Mouse (Mus musculus): ENCODE measurements around the gene Rdh12. TPM values are rescaled to one million over a fixed set of nuclear protein-coding genes. Genes with fewer than 3 reads are reported as not detected.

The Rdh12 gene
- polyA plus RNA-seq (2017; shearing (Covaris generic)), result 12.1 TPM

DNA sequence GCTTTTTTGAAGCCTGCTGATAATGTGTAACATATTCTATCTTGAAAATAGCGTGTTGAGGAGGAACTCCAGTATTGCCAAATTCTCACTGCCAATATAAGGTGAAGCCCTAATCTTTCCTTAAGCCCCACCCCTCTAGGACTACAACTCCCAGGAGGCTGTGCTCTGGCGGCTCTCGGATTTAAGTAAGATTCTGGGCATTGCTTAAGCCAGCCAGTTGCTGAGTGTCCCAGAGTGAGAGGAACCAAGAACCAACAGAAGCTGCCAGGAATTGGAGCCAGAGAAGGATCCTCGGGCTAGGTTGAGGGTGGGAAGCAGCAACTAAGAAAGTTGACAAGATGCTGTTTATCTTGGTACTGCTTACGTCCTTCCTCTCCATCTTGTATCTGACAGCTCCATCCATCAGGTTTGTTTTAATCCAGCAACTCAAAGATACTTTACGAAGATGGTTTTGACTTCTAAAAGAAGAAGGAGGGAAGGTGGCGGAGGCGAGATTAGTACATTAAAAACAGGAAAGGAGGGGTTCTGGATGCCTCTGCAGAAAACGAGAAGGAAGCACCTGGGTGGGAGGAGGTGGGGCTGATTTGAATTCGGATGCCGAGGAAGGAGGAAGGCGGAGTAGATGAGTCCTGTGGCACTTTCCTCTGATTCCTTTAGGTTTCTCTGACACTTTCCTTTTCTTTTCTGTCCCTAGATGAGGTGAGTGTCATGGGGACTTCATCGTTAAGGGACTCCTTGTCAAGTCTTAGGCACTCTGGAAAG, at the start of gene Rdh12:
TSS of gene Rdh12 (plus strand) at position 212 of the 762 bp plus-strand sequence.

DNA sequence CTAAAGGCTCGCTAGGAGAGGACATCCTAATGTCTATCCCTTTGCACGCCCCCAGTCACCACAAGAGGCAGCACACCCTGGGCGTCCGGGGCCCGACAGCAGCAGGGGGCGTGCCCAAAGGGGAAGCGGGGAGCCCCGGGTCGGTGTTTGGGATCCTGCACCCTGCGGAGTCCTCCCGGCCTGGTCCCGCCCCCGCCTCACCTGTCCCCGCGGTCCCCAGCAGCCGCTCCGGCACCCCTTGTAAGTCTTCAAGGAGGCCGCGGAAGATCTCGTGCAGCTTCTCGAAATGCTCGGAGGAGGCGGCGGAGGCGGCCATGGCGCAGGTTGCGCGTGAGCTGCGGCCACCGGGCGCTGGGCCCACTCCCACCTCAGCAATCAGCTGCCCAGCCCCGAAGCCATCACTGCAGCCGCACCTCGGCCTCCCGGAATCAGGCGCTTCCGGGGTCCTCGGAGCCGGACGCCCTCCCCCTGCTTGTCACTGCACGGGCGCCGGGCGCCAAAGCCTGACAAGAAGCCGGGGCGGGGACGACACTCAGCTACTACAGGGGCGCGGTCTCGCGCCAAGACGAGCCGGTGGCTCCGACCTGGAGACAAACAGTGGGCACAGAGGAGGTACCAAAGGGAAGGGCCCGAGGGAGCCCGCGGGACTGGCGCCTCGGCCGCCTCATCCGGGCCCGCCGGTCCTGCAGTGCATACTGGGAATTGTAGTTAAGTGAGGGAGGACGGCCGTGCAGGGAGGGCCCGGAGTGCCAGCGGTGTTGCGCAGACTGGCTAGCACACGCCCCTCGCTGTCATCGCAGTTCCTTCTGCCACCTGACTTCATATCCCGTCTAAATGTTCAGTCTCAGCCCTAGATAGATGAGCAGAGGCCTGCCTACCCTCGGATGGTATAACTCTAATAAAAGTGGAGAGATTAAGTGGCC, 36.4 kb upstream of the Rdh12 start, which contains the start of gene Vti1b:
TSS of gene Vti1b (minus strand) at position 649 of the 923 bp plus-strand sequence.

DNA sequence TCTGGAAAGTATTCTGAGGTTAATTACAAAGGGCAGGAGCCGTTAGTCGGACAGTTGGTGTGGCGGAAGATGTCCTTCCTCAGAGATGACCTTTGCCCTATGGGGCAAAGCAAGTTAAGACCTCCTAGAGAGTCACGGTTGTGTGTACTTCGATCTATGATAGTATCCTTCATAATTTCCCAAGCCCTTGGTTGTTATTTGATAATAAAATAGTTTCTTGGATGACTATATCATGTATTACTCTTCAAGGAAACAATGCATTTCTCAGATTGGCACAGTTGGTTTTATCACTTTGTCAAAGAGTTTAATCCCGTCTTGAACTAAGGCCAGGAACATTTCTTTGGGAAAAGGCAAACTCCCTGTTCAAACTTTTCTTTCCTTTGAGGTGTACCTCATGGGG, 16.5 kb upstream of the Rdh12 start, which contains the start of gene Rdh11:
TSS of gene Rdh11 (minus strand) at position 101 of the 400 bp plus-strand sequence.

Other genes starting within 250 kb of the Rdh12 start
- gene Tmem229b, start 201.3 kb upstream of the Rdh12 start, polyA plus RNA-seq (2017; shearing (Covaris generic)), result 50.4 TPM
- gene Plekhh1, start 179.8 kb upstream of the Rdh12 start, polyA plus RNA-seq (2017; shearing (Covaris generic)), result 0.29 TPM
- gene Pigh, start 119.3 kb upstream of the Rdh12 start, polyA plus RNA-seq (2017; shearing (Covaris generic)), result 20.8 TPM
- gene Arg2, start 78.1 kb upstream of the Rdh12 start, polyA plus RNA-seq (2017; shearing (Covaris generic)), result 0.14 TPM
- gene Vti1b, start 36.2 kb upstream of the Rdh12 start, polyA plus RNA-seq (2017; shearing (Covaris generic)), result 123 TPM
- 20.5 TPM for gene Rdh11, start 16.6 kb upstream of the Rdh12 start, polyA plus RNA-seq (2017; shearing (Covaris generic))
- 26.9 TPM for gene Zfyve26, start 87.4 kb downstream of the Rdh12 start, polyA plus RNA-seq (2017; shearing (Covaris generic))
- gene Rad51b, start 88.4 kb downstream of the Rdh12 start, polyA plus RNA-seq (2017; shearing (Covaris generic)), result 4.0 TPM